Mouse (Mus musculus): ENCODE measurements at regions not wholly inside any gene's neighbourhood (a gene's known extent, or its start where the extent isn't known, plus 50 kb on each side); places are given as distances from the start of the nearest gene placed in this dataset.

DNA sequence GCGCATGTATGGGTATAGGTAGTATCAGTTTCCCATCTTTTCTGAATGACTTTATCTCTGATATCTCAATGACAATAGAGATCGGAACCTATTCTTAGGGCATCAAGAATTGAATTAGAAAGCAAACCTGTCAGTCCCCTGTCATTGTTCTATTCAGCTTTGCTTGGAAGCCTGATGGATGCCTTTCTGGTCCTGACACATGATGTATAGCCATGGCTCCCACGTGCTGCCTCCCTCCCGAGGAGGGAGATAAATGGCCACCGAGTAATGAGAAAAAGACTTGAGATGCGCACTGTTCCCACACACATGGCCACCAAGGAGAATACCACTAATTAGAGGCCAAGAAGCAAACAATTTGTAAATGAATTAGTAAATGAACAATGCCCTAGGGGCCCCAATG is 261.8 kb upstream of the Adgrl2 start:
- TF ChIP-seq GABPA (IDR thresholded peaks at IDR 0.05; ENCODE audit: insufficient replicate concordance, low read depth, low read length): no peak
- no peak for TF ChIP-seq JUND (conservative IDR thresholded peaks at IDR 0.05; ENCODE audit: low read depth, low read length)
- no peak for TF ChIP-seq MAX (IDR thresholded peaks at IDR 0.05; ENCODE audit: low read length)
- no peak for TF ChIP-seq ZNF384 (IDR thresholded peaks at IDR 0.05; ENCODE audit: low read depth, low read length)
- dilution Hi-C loops (cut with MboI; ENCODE audit: extremely low pct_ligation_motif_present, extremely low pct_unique_long_range_greater_than_20kb, low sequenced_read_pairs) (no loop called here), in situ Hi-C loops (cut with MboI; ENCODE audit: low pct_ligation_motif_present, low pct_unique_long_range_greater_than_20kb, low sequenced_read_pairs) (no loop called here)
- Histone ChIP-seq H3K4me1 (ENCODE audit: control insufficient read depth in 1 of 2, insufficient read depth in 2 of 2) (no peaks in the 10 kb centered on the region), H3K4me3 (replicated peaks in 1 of 3; ENCODE audit: low read depth in 2 of 3, low read length in 2 of 3, poor library complexity in 1 of 3) (no peak overlapping the region), H3K27me3 (replicated peaks) (no peaks in the 10 kb centered on the region), H3K27ac (ENCODE audit: insufficient read depth, low read depth) (no peak overlapping the region), H3K36me3 (replicated peaks in 1 of 2; ENCODE audit: control insufficient read depth in 1 of 2, insufficient read depth in 1 of 2, low read length in 1 of 2) (no peaks in the 10 kb centered on the region), H3K9me3 (replicated peaks; ENCODE audit: low read length) (no peaks in the 10 kb centered on the region), H3K4me2 (ENCODE audit: insufficient read depth, low read depth, poor library complexity, severe bottlenecking) (no peak overlapping the region), H3K79me2 (replicated peaks; ENCODE audit: control insufficient read depth, extremely low read depth, insufficient read depth, poor library complexity, severe bottlenecking) (no peaks in the 10 kb centered on the region), H3K9ac (ENCODE audit: insufficient read depth, low read depth) (no peak overlapping the region)
- no peak for DNase-seq (ENCODE audit: extremely low read depth)

DNA sequence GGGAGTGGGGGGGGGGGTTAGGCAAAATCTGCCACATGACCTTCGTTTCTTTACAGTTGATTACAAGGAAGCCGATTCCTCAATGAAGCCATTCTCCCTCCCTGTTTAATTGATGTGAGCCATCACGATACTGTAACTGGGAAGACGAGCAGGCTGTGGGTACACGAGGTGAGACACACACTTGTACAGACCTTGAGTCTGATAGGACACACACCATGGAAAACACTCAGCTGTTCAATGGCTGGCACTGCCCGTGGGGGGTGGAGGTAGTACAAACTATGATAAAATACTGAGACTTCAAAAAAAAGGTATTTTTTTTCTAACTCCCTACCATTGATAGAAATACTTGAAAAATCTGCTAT is 257.3 kb upstream of the Adgrl2 start:
- H3K4me1 ChIP-seq (ENCODE audit: control insufficient read depth in 1 of 2, insufficient read depth in 2 of 2): no peaks in the 10 kb centered on the region
- no peaks in the 10 kb centered on the region for H3K9me3 ChIP-seq (replicated peaks; ENCODE audit: low read length)
- dilution Hi-C loops (cut with MboI; ENCODE audit: extremely low pct_ligation_motif_present, extremely low pct_unique_long_range_greater_than_20kb, low sequenced_read_pairs): no loop called here
- TF ChIP-seq USF2 (conservative IDR thresholded peaks at IDR 0.05; ENCODE audit: low read depth, low read length) (no peak), POLR2AphosphoS2 (IDR thresholded peaks at IDR 0.05; ENCODE audit: low read depth, low read length) (no peak), TBP (conservative IDR thresholded peaks at IDR 0.05; ENCODE audit: low read depth, low read length) (no peak), CTCF (conservative IDR thresholded peaks at IDR 0.05 in 1 of 2, IDR thresholded peaks at IDR 0.05 in 1 of 2; ENCODE audit: low read depth in 2 of 2, low read length in 2 of 2) (no peak), MAX (IDR thresholded peaks at IDR 0.05; ENCODE audit: low read length) (no peak), RAD21 (IDR thresholded peaks at IDR 0.05; ENCODE audit: low read depth, low read length) (no peak), MXI1 (IDR thresholded peaks at IDR 0.05; ENCODE audit: low read depth, low read length) (no peak), HCFC1 (IDR thresholded peaks at IDR 0.05; ENCODE audit: low read depth, low read length) (no peak), JUND (conservative IDR thresholded peaks at IDR 0.05; ENCODE audit: low read depth, low read length) (no peak), IRF4 (IDR thresholded peaks at IDR 0.05; ENCODE audit: low read depth, low read length) (no peak), ETS1 (conservative IDR thresholded peaks at IDR 0.05; ENCODE audit: low read depth, low read length) (no peak), MEF2A (IDR thresholded peaks at IDR 0.05; ENCODE audit: borderline replicate concordance, low read depth, low read length) (no peak), TCF12 (IDR thresholded peaks at IDR 0.05; ENCODE audit: low read depth, low read length) (no peak), E2F4 (IDR thresholded peaks at IDR 0.05; ENCODE audit: insufficient replicate concordance, low read depth, low read length) (no peak), ZC3H11A (IDR thresholded peaks at IDR 0.05; ENCODE audit: low read depth, low read length) (no peak), ZMIZ1 (IDR thresholded peaks at IDR 0.05; ENCODE audit: low read depth, low read length) (no peak)
- H3K9ac ChIP-seq (ENCODE audit: insufficient read depth, low read depth): no peak overlapping the region
- in situ Hi-C loops (cut with MboI; ENCODE audit: low pct_ligation_motif_present, low pct_unique_long_range_greater_than_20kb, low sequenced_read_pairs): no loop called here
- H3K4me3 ChIP-seq (replicated peaks in 1 of 3; ENCODE audit: low read depth in 2 of 3, low read length in 2 of 3, poor library complexity in 1 of 3): no peak overlapping the region
- DNase-seq (ENCODE audit: extremely low read depth): no peak
- no peak overlapping the region for H3K27ac ChIP-seq (ENCODE audit: insufficient read depth, low read depth)
- H3K36me3 ChIP-seq (replicated peaks in 1 of 2; ENCODE audit: control insufficient read depth in 1 of 2, insufficient read depth in 1 of 2, low read length in 1 of 2): no peaks in the 10 kb centered on the region
- H3K79me2 ChIP-seq (replicated peaks; ENCODE audit: control insufficient read depth, extremely low read depth, insufficient read depth, poor library complexity, severe bottlenecking): no peaks in the 10 kb centered on the region
- H3K4me2 ChIP-seq (ENCODE audit: insufficient read depth, low read depth, poor library complexity, severe bottlenecking): no peak overlapping the region
- no peaks in the 10 kb centered on the region for H3K27me3 ChIP-seq (replicated peaks)
